Mouse (Mus musculus): ENCODE measurements at regions not wholly inside any gene's neighbourhood (a gene's known extent, or its start where the extent isn't known, plus 50 kb on each side); places are given as distances from the start of the nearest gene placed in this dataset.
"Not testable (repeated sequence)": the region's sequence is repeated elsewhere in the genome, so short reads cannot be mapped to it uniquely, and the experiment has no call there.

DNA sequence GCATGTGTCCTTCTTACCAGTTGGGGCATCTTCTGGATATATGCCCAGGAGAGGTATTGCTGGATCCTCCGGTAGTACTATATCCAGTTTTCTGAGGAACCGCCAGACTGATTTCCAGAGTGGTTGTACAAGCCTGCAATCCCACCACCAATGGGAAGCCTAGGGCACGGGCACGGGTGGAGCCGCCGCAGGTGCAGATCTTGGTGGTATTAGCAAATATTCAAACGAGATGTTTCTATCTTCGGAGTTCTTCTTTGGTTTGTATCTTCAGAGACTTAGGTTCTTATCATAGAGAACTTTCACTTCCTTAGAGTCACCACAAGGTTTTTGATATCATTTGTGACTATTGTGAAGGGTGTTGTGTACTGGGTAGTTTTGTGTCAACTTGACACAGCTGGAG is 103.1 kb downstream of the Btbd35f12 start:
- peak; percentile 0 for DNase-seq (ENCODE audit: low read depth, low spot score)

More for the DNA sequence above, 103.1 kb downstream of the Btbd35f12 start:
- H3K27me3 ChIP-seq; POLR2A ChIA-PET; in situ Hi-C loops (cut with MboI; ENCODE audit: low pct_unique_long_range_greater_than_20kb); CTCF ChIA-PET: not testable (repeated sequence)
- peak; percentile 69 for ATAC-seq

All from Patski (cell line).